Mouse (Mus musculus) right cerebral cortex, postnatal 25 days (tissue): ENCODE data around the gene Gna11.

ENCODE experiments used
- DNase-seq: peaks from one replicate; pipeline ENCODE4 v3.0.0; 2022

The Gna11 gene

GRCm38 (mm10) chr10:81499250-81499901 lies 45.6 kb downstream of the Gna11 start:
- DNase-seq: no peak

GRCm38 (mm10) chr10:81498316-81499249 lies 46.4 kb downstream of the Gna11 start:
- no peak for DNase-seq

- DNase-seq: no peak
These were observed 47.4 kb downstream of the Gna11 start for GRCm38 (mm10) chr10:81497401-81498270.

- no peak for DNase-seq
These were observed 48.0 kb downstream of the Gna11 start for GRCm38 (mm10) chr10:81496969-81497368.

- peak; percentile 98 for DNase-seq
These were observed 48.6 kb downstream of the Gna11 start, which contains the start of gene Ncln for GRCm38 (mm10) chr10:81496264-81496901. TSS of gene Ncln (minus strand) at chr10:81496392.

- no peak for DNase-seq
These were observed 49.2 kb downstream of the Gna11 start for GRCm38 (mm10) chr10:81495616-81496263.

GRCm38 (mm10) chr10:81495151-81495550 lies 49.8 kb downstream of the Gna11 start:
- DNase-seq: no peak

- no peak for DNase-seq
These were observed 50.5 kb downstream of the Gna11 start for GRCm38 (mm10) chr10:81494260-81495041.

GRCm38 (mm10) chr10:81493601-81494220 lies 51.3 kb downstream of the Gna11 start:
- no peak for DNase-seq

GRCm38 (mm10) chr10:81492606-81493240 lies 52.3 kb downstream of the Gna11 start:
- no peak for DNase-seq

GRCm38 (mm10) chr10:81491018-81491417 lies 54.0 kb downstream of the Gna11 start:
- DNase-seq: no peak

- peak; percentile 4 for DNase-seq
These were observed 55.0 kb downstream of the Gna11 start for GRCm38 (mm10) chr10:81489941-81490340.

- peak; percentile 3 for DNase-seq
These were observed 56.9 kb downstream of the Gna11 start for GRCm38 (mm10) chr10:81488081-81488480.

- no peak for DNase-seq
These were observed 58.5 kb downstream of the Gna11 start for GRCm38 (mm10) chr10:81486496-81486895.

- DNase-seq: no peak
These were observed 59.4 kb downstream of the Gna11 start for GRCm38 (mm10) chr10:81485479-81486018.

- DNase-seq: no peak
These were observed 59.9 kb downstream of the Gna11 start for GRCm38 (mm10) chr10:81485060-81485449.

- no peak for DNase-seq
These were observed 60.4 kb downstream of the Gna11 start for GRCm38 (mm10) chr10:81484441-81485059.

GRCm38 (mm10) chr10:81483983-81484382 lies 61.0 kb downstream of the Gna11 start:
- peak; percentile 63 for DNase-seq

- peak; percentile 79 for DNase-seq
These were observed 62.5 kb downstream of the Gna11 start, which contains the start of gene Celf5 for GRCm38 (mm10) chr10:81482533-81482889. TSS of gene Celf5 (minus strand) at chr10:81482709.
